Mouse (Mus musculus) embryonic fibroblast, embryonic 13.5 days (primary cell): ENCODE results near the gene Fam196b.

Experiments
- CTCF ChIP-seq: IDR thresholded peaks from 2 replicates; pipeline ENCODE4 v1.5.1; 2011; ENCODE audit warnings: mild to moderate bottlenecking, control low read depth, low read length, moderate library complexity, borderline replicate concordance; ENCODE audit not compliant: insufficient read depth
- POLR2A ChIP-seq: IDR thresholded peaks from 2 replicates; pipeline ENCODE4 v1.6.1; 2011; ENCODE audit warnings: low read depth, mild to moderate bottlenecking, control low read depth, low read length, moderate library complexity

DNA sequence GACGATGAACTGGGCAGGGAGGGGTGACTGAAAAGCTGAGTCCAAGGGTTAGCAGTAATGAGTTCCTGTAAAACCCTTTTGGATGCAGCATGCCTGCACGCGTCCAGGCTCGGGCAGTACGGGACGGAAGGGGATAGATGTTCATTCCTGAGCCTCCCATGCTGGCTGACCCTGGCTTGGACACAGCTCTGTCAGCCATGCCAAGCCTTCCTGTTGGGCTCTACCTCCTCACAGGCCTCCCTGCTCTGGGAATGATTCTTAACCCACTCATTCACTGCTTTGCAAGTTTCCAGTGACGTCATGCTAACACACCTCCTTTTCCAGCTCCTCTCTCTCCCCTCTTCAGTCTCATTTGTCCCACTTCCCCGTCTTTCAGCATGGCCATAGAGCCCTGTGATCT is 9.0 kb downstream of the Fam196b start:
- TF ChIP-seq CTCF, result no peak
- no peak for TF ChIP-seq POLR2A
